Mouse (Mus musculus): ENCODE measurements around the gene Rrm2. TPM values are rescaled to one million over a fixed set of nuclear protein-coding genes. Genes with fewer than 3 reads are reported as not detected.
A peak's percentile ranks its signal among the peaks of the same experiment; 100 is the strongest.
"Not testable (repeated sequence)": the region's sequence is repeated elsewhere in the genome, so short reads cannot be mapped to it uniquely, and the experiment has no call there.

The Rrm2 gene
- polyA plus RNA-seq, 1 experiment from 2014 or later, result 26.1 TPM

- H3K4me3 ChIP-seq (ENCODE audit: low read depth, low read length), result no peak overlapping the region
- no peaks in the 10 kb centered on the region for H3K9me3 ChIP-seq (ENCODE audit: control insufficient read depth, low read length)
- H3K4me2 ChIP-seq (ENCODE audit: low read depth, low read length), result no peak overlapping the region
- no peaks in the 10 kb centered on the region for H3K27me3 ChIP-seq (ENCODE audit: control insufficient read depth, insufficient read depth, low read length)
- no peak for ATAC-seq (ENCODE audit: low read depth)
- no peak overlapping the region for H3K27ac ChIP-seq (ENCODE audit: low read depth, low read length)
- H3K4me1 ChIP-seq (ENCODE audit: control insufficient read depth, insufficient read depth, low read length), result no peaks in the 10 kb centered on the region
- no peaks in the 10 kb centered on the region for H3K36me3 ChIP-seq (ENCODE audit: control insufficient read depth, insufficient read depth, low read length)
- no peak overlapping the region for H3K9ac ChIP-seq (replicated peaks; ENCODE audit: low read depth, low read length)
- 76% methylated on average over 10 of the region's 10 CpGs for WGBS
These were observed 8.5 kb upstream of the Rrm2 start for GRCm38 (mm10) chr12:24699578-24699977.

GRCm38 (mm10) chr12:24701621-24702020 lies 6.4 kb upstream of the Rrm2 start:
- ATAC-seq (ENCODE audit: low read depth); H3K27ac ChIP-seq (ENCODE audit: low read depth, low read length): not testable (repeated sequence)

GRCm38 (mm10) chr12:24703013-24703412 lies 5.0 kb upstream of the Rrm2 start:
- no peak for ATAC-seq (ENCODE audit: low read depth)
- no peaks in the 10 kb centered on the region for H3K27me3 ChIP-seq (ENCODE audit: control insufficient read depth, insufficient read depth, low read length)
- no peak overlapping the region for H3K4me2 ChIP-seq (ENCODE audit: low read depth, low read length)
- no peaks in the 10 kb centered on the region for H3K9me3 ChIP-seq (ENCODE audit: control insufficient read depth, low read length)
- no peaks in the 10 kb centered on the region for H3K36me3 ChIP-seq (ENCODE audit: control insufficient read depth, insufficient read depth, low read length)
- H3K4me3 ChIP-seq (ENCODE audit: low read depth, low read length), result no peak overlapping the region
- H3K4me1 ChIP-seq (ENCODE audit: control insufficient read depth, insufficient read depth, low read length), result peaks cover 4% of the 10 kb centered on the region; the same call in 1 of the 2 replicates
- 85% methylated on average over 3 of the region's 3 CpGs for WGBS
- H3K27ac ChIP-seq (ENCODE audit: low read depth, low read length), result no peak overlapping the region
- no peak overlapping the region for H3K9ac ChIP-seq (replicated peaks; ENCODE audit: low read depth, low read length)

More at GRCm38 (mm10) chr12:24701621-24702020, 6.4 kb upstream of the Rrm2 start:
- H3K9me3 ChIP-seq (ENCODE audit: control insufficient read depth, low read length); H3K27me3 ChIP-seq (ENCODE audit: control insufficient read depth, insufficient read depth, low read length); H3K4me1 ChIP-seq (ENCODE audit: control insufficient read depth, insufficient read depth, low read length); H3K4me3 ChIP-seq (ENCODE audit: low read depth, low read length); H3K36me3 ChIP-seq (ENCODE audit: control insufficient read depth, insufficient read depth, low read length); H3K9ac ChIP-seq (replicated peaks; ENCODE audit: low read depth, low read length); H3K4me2 ChIP-seq (ENCODE audit: low read depth, low read length): not testable (repeated sequence)
- 88% methylated on average over 9 of the region's 9 CpGs for WGBS

- H3K4me1 ChIP-seq (ENCODE audit: control insufficient read depth, insufficient read depth, low read length), result peaks cover 11% of the 10 kb centered on the region; the same call in 1 of the 2 replicates
- no peaks in the 10 kb centered on the region for H3K9me3 ChIP-seq (ENCODE audit: control insufficient read depth, low read length)
- ATAC-seq (ENCODE audit: low read depth), result no peak
- no peak overlapping the region for H3K4me3 ChIP-seq (ENCODE audit: low read depth, low read length)
- 89% methylated on average over 15 of the region's 15 CpGs for WGBS
- no peak overlapping the region for H3K27ac ChIP-seq (ENCODE audit: low read depth, low read length)
- no peak overlapping the region for H3K4me2 ChIP-seq (ENCODE audit: low read depth, low read length)
- H3K27me3 ChIP-seq (ENCODE audit: control insufficient read depth, insufficient read depth, low read length), result no peaks in the 10 kb centered on the region
- H3K36me3 ChIP-seq (ENCODE audit: control insufficient read depth, insufficient read depth, low read length), result no peaks in the 10 kb centered on the region
- H3K9ac ChIP-seq (replicated peaks; ENCODE audit: low read depth, low read length), result no peak overlapping the region
These were observed 2.4 kb upstream of the Rrm2 start for GRCm38 (mm10) chr12:24705502-24706263.

- Histone ChIP-seq H3K27me3 (ENCODE audit: control insufficient read depth, insufficient read depth, low read length) (no peaks in the 10 kb centered on the region), H3K4me3 (ENCODE audit: low read depth, low read length) (no peak overlapping the region)
These were observed 1.1 kb upstream of the Rrm2 start for GRCm38 (mm10) chr12:24706764-24707479.

GRCm38 (mm10) chr12:24707480-24707802 lies 600 bp upstream of the Rrm2 start:
- Histone ChIP-seq H3K4me2 (ENCODE audit: low read depth, low read length) (peak overlapping the region; percentile 68), H3K4me1 (ENCODE audit: control insufficient read depth, insufficient read depth, low read length) (peaks cover 11% of the 10 kb centered on the region; the same call in 1 of the 2 replicates), H3K9me3 (ENCODE audit: control insufficient read depth, low read length) (no peaks in the 10 kb centered on the region), H3K9ac (replicated peaks; ENCODE audit: low read depth, low read length) (no peak overlapping the region), H3K27me3 (ENCODE audit: control insufficient read depth, insufficient read depth, low read length) (no peaks in the 10 kb centered on the region), H3K27ac (ENCODE audit: low read depth, low read length) (no peak overlapping the region), H3K36me3 (ENCODE audit: control insufficient read depth, insufficient read depth, low read length) (no peaks in the 10 kb centered on the region), H3K4me3 (ENCODE audit: low read depth, low read length) (peak overlapping the region; percentile 85)
- 0% methylated on average over 9 of the region's 9 CpGs for WGBS
- ATAC-seq (ENCODE audit: low read depth), result no peak; the same call in 1 of the 2 replicates

More at GRCm38 (mm10) chr12:24706764-24707479, 1.1 kb upstream of the Rrm2 start:
- Histone ChIP-seq H3K27ac (ENCODE audit: low read depth, low read length) (no peak overlapping the region), H3K4me2 (ENCODE audit: low read depth, low read length) (peak overlapping the region; percentile 68; the same call in 1 of the 2 replicates), H3K9ac (replicated peaks; ENCODE audit: low read depth, low read length) (no peak overlapping the region), H3K4me1 (ENCODE audit: control insufficient read depth, insufficient read depth, low read length) (peaks cover 11% of the 10 kb centered on the region; the same call in 1 of the 2 replicates), H3K9me3 (ENCODE audit: control insufficient read depth, low read length) (no peaks in the 10 kb centered on the region), H3K36me3 (ENCODE audit: control insufficient read depth, insufficient read depth, low read length) (no peaks in the 10 kb centered on the region)
- no peak for ATAC-seq (ENCODE audit: low read depth)
- whole genome bisulfite sequencing, result 1% methylated on average over 27 of the region's 27 CpGs

GRCm38 (mm10) chr12:24708824-24709218 lies 780 bp downstream of the Rrm2 start:
- Histone ChIP-seq H3K36me3 (ENCODE audit: control insufficient read depth, insufficient read depth, low read length) (no peaks in the 10 kb centered on the region), H3K4me1 (ENCODE audit: control insufficient read depth, insufficient read depth, low read length) (peaks cover 11% of the 10 kb centered on the region; the same call in 1 of the 2 replicates), H3K27ac (ENCODE audit: low read depth, low read length) (no peak overlapping the region), H3K4me2 (ENCODE audit: low read depth, low read length) (peak overlapping the region; percentile 68), H3K9me3 (ENCODE audit: control insufficient read depth, low read length) (no peaks in the 10 kb centered on the region), H3K9ac (replicated peaks; ENCODE audit: low read depth, low read length) (peak overlapping the region; percentile 72; the same call in 1 of the 2 replicates), H3K27me3 (ENCODE audit: control insufficient read depth, insufficient read depth, low read length) (no peaks in the 10 kb centered on the region), H3K4me3 (ENCODE audit: low read depth, low read length) (peak overlapping the region; percentile 85)
- no peak for ATAC-seq (ENCODE audit: low read depth)
- WGBS, result 1% methylated on average over 17 of the region's 17 CpGs

GRCm38 (mm10) chr12:24709409-24709808 lies 1.4 kb downstream of the Rrm2 start:
- H3K36me3 ChIP-seq (ENCODE audit: control insufficient read depth, insufficient read depth, low read length), result no peaks in the 10 kb centered on the region
- H3K4me1 ChIP-seq (ENCODE audit: control insufficient read depth, insufficient read depth, low read length), result peaks cover 11% of the 10 kb centered on the region; the same call in 1 of the 2 replicates
- no peaks in the 10 kb centered on the region for H3K27me3 ChIP-seq (ENCODE audit: control insufficient read depth, insufficient read depth, low read length)
- ATAC-seq (ENCODE audit: low read depth), result no peak
- H3K4me3 ChIP-seq (ENCODE audit: low read depth, low read length), result no peak overlapping the region; the same call in 1 of the 2 replicates
- peak overlapping the region; percentile 68; the same call in 1 of the 2 replicates for H3K4me2 ChIP-seq (ENCODE audit: low read depth, low read length)
- no peak overlapping the region for H3K9ac ChIP-seq (replicated peaks; ENCODE audit: low read depth, low read length)
- WGBS, result 31% methylated on average over 6 of the region's 6 CpGs
- no peak overlapping the region for H3K27ac ChIP-seq (ENCODE audit: low read depth, low read length)
- H3K9me3 ChIP-seq (ENCODE audit: control insufficient read depth, low read length), result no peaks in the 10 kb centered on the region
